Mouse (Mus musculus) heart, adult 2 months (tissue): ENCODE measurements around the gene D730048I06Rik. TPM values are rescaled to one million over a fixed set of nuclear protein-coding genes. Genes with fewer than 3 reads are reported as not detected.
"Not testable (repeated sequence)": the region's sequence is repeated elsewhere in the genome, so short reads cannot be mapped to it uniquely, and the experiment has no call there.

Experiments used
- DNase-seq, 2 experiments: peaks; one replicate each; pipeline ENCODE4 v3.0.0; 2021
- H3K27ac ChIP-seq: fragments of 200-600 bp; 2 replicates; pipeline ENCODE4 v1.8.1; 2022
- H3K27me3 ChIP-seq: fragments of 200-500 bp; 2 replicates; pipeline ENCODE4 v1.6.1; 2012; ENCODE audit warnings: mild to moderate bottlenecking, low read length, inconsistent platforms, mixed read lengths; ENCODE audit not compliant: control insufficient read depth, insufficient read depth
- H3K36me3 ChIP-seq: fragments of 200-500 bp; 2 replicates; pipeline ENCODE4 v1.6.1; 2012; ENCODE audit warnings: low read length, inconsistent platforms; ENCODE audit not compliant: control insufficient read depth, insufficient read depth
- H3K4me1 ChIP-seq: fragments of 200-500 bp; 2 replicates; pipeline ENCODE4 v1.6.1; 2011; ENCODE audit warnings: low read length; ENCODE audit not compliant: control insufficient read depth, insufficient read depth
- H3K4me3 ChIP-seq: fragments of 200-600 bp; 2 replicates; pipeline ENCODE4 v1.8.1; 2022
- H3K79me2 ChIP-seq: fragments of 200-500 bp; replicated peaks from 2 replicates; pipeline ENCODE4 v1.6.1; 2012; ENCODE audit warnings: mild to moderate bottlenecking, inconsistent platforms, low read length, moderate library complexity, mixed read lengths; ENCODE audit not compliant: control insufficient read depth, insufficient read depth
- H3K9ac ChIP-seq: fragments of 200-500 bp; 2 replicates; pipeline ENCODE4 v1.6.1; 2012; ENCODE audit warnings: low read depth, mild to moderate bottlenecking, control low read depth, inconsistent platforms, low read length, mixed read lengths
- CTCF ChIP-seq: fragments of 200-600 bp; IDR thresholded peaks from 2 replicates; pipeline ENCODE4 v1.8.1; 2022; ENCODE audit warnings: antibody characterized with exemption, mild to moderate bottlenecking, moderate library complexity
- EP300 ChIP-seq: fragments of 200-500 bp; IDR thresholded peaks from 2 replicates; pipeline ENCODE4 v1.6.1; 2011; ENCODE audit warnings: low read depth, low read length, control low read depth; ENCODE audit not compliant: insufficient read depth
- POLR2A ChIP-seq: fragments of 200-500 bp; IDR thresholded peaks from 2 replicates; pipeline ENCODE4 v1.6.1; 2011; ENCODE audit warnings: mild to moderate bottlenecking, low read depth, low read length, control low read depth; ENCODE audit not compliant: insufficient read depth
- WGBS: fragments of 180-500 bp; shearing (Covaris S2); methylation state at CpG from one replicate; pipeline ENCODE4 v1.1.7; 2018; 5-methylcytosine and 5-hydroxymethylcytosine counted together
- intact Hi-C: fragments of 180-260 bp; cut with DNase I; formaldehyde crosslinking; loops from one replicate; pipeline ENCODE4 v1.15.1; 2025
- long read RNA-seq: library from polyadenylated mRNA; stranded (forward); transcript quantifications from one replicate; pipeline ENCODE4 v2.0.0, GENCODE M21; 2021
- polyA plus RNA-seq: library from polyadenylated mRNA; depleted of rRNA; stranded (reverse); fragments of >200 nt; gene quantifications from 2 replicates; pipeline ENCODE4 v1.2.3, GENCODE M21; 2012; rRNA removed
- total RNA-seq, 2 experiments: library from RNA; stranded (reverse); gene quantifications; 2 replicates each; pipeline ENCODE4 v1.2.3; 2021

D730048I06Rik gene
- total RNA-seq (not detected), polyA plus RNA-seq (not detected in 2 replicates)
- long read RNA-seq: 0 reads

DNA sequence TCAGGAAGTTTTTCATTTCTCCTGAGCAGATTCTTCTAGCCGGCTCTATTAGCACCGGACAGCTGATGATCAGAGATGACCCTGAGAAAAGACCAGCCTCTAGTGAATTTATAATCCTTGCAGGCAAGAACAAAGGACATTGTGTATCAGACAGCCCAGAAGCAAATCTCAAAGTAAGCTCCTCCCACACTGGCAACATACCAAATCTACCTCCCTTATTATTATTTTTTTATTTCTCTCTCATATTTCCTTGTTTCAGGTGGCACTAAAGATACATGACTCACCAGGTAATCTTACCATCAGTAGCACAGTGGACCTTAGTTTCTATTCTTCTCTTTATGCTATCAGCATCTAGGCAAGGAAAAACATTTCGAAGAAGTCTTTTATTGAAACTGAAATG lies at the start of gene D730048I06Rik, which contains the start of gene Gm27235:
Gene D730048I06Rik, minus strand, starts transcription at position 112 of the 400 bp plus-strand sequence.
Gene Gm27235, minus strand, starts transcription at position 101 of the 400 bp plus-strand sequence.
- Histone ChIP-seq H3K4me1 (no peaks in the 10 kb centered on the region), H3K27ac (no peak within 1 kb of the TSS), H3K4me3 (no peak within 1 kb of the TSS), H3K79me2 (no peaks in the 10 kb centered on the region), H3K36me3 (no peaks in the 10 kb centered on the region), H3K27me3 (no peaks in the 10 kb centered on the region), H3K9ac (no peak within 1 kb of the TSS)
- TF ChIP-seq POLR2A: no peak
- no peak for TF ChIP-seq EP300
- no peak for TF ChIP-seq CTCF
- no peak for DNase-seq
- 74% methylated on average over 3 of the region's 3 CpGs for WGBS
- intact Hi-C loops: no loop called here

DNA sequence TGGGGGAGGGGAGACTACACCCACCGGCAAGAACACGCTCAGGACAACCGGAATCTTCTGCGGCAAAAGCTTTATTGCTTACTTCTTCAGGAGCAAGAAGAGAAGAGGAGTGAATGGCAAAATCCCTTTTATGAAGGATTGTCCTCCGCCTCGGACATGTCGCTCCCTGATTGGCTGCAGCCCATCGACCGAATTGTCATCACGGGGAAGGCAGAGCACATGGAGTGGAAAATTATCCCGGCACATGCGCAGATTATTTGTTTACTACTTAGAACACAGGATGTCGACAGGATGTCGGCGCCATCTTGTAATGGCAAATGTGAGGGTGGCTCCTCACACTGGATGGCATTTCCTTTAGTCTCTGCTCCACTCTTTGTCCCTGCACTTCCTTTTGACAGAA lies 28.0 kb upstream of the D730048I06Rik start:
- H3K79me2 ChIP-seq, H3K36me3 ChIP-seq, H3K4me1 ChIP-seq, intact Hi-C loops, H3K27ac ChIP-seq, H3K9ac ChIP-seq, H3K27me3 ChIP-seq, DNase-seq, H3K4me3 ChIP-seq: not testable (repeated sequence)
- WGBS: 90% methylated on average over 15 of the region's 15 CpGs

DNA sequence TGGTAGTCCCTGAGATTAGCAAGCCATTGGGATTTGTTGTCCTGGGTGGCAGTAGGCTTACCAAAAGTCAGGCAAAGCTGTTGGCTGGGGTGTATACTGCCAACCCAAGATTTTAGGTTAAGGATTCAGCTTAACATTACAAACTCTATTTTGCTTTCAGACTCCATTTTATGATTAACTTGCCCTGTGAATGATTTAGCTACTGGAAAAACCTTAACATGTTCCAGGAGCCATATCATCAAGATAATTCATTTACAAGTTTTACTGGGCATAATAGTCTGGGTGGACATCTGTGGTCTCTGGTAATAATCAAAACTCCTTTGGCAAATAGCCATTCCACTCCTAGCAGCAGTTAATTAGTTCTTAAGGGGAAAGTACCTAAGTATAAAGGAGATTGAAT lies 8.2 kb upstream of the D730048I06Rik start:
- H3K79me2 ChIP-seq: no peaks in the 10 kb centered on the region
- no peak for DNase-seq
- H3K27me3 ChIP-seq: no peaks in the 10 kb centered on the region
- H3K9ac ChIP-seq: no peak overlapping the region
- no peaks in the 10 kb centered on the region for H3K4me1 ChIP-seq
- no peak overlapping the region for H3K27ac ChIP-seq
- no peak overlapping the region for H3K4me3 ChIP-seq
- no peaks in the 10 kb centered on the region for H3K36me3 ChIP-seq
- intact Hi-C loops: no loop called here
- TF ChIP-seq EP300: no peak
- no peak for TF ChIP-seq CTCF
- no peak for TF ChIP-seq POLR2A

- no peak within 1 kb of the TSS for H3K27ac ChIP-seq
- WGBS: 48% methylated on average over 3 of the region's 3 CpGs
- no peaks in the 10 kb centered on the region for H3K79me2 ChIP-seq
- no peak for DNase-seq
- no peaks in the 10 kb centered on the region for H3K36me3 ChIP-seq
- H3K4me1 ChIP-seq: no peaks in the 10 kb centered on the region
- no peaks in the 10 kb centered on the region for H3K27me3 ChIP-seq
- H3K4me3 ChIP-seq: no peak within 1 kb of the TSS
- no peak within 1 kb of the TSS for H3K9ac ChIP-seq
- TF ChIP-seq CTCF (no peak), POLR2A (no peak), EP300 (no peak)
- intact Hi-C loops: no loop called here
These were observed 11.9 kb downstream of the D730048I06Rik start, which contains the start of gene Gm17727 for GRCm38 (mm10) chr9:35778009-35778408. TSS of gene Gm17727 (minus strand) at chr9:35778109.

GRCm38 (mm10) chr9:35756843-35757242 lies 33.1 kb downstream of the D730048I06Rik start:
- Histone ChIP-seq H3K27me3 (no peaks in the 10 kb centered on the region), H3K79me2 (no peaks in the 10 kb centered on the region), H3K27ac (no peak overlapping the region), H3K4me3 (no peak overlapping the region), H3K4me1 (no peaks in the 10 kb centered on the region), H3K9ac (no peak overlapping the region), H3K36me3 (no peaks in the 10 kb centered on the region)
- intact Hi-C loops: no loop called here
- no peak for DNase-seq
- no peak for TF ChIP-seq CTCF
- no peak for TF ChIP-seq EP300
- no peak for TF ChIP-seq POLR2A

DNA sequence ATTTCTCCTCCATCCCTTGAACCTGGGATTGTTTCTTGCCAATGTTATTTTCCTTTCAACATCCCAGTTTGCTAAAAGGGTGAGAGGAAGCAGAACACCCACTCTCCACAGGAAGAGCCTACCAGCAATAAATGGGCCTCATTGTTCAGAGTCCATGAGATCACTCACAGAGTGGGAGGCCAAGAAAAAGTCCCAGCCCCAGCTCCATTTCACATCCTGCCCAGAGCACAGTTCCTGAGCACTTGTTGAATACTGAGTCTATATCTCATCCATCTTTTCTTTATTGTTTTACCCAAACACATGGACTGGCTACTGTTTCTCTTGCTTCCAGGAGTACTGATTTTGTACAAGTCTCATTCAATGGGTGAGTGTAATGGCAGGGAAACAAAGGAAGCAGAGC lies 49.2 kb downstream of the D730048I06Rik start, which contains the start of gene Gm17677:
Gene Gm17677, plus strand, starts transcription at position 301 of the 400 bp plus-strand sequence.
- H3K36me3 ChIP-seq: no peaks in the 10 kb centered on the region
- TF ChIP-seq EP300: no peak
- TF ChIP-seq POLR2A: no peak
- no peak for TF ChIP-seq CTCF
- no peaks in the 10 kb centered on the region for H3K27me3 ChIP-seq
- H3K4me3 ChIP-seq: no peak within 1 kb of the TSS
- no peaks in the 10 kb centered on the region for H3K79me2 ChIP-seq
- intact Hi-C loops: no loop called here
- DNase-seq: no peak
- H3K27ac ChIP-seq: no peak within 1 kb of the TSS
- no peak within 1 kb of the TSS for H3K9ac ChIP-seq
- H3K4me1 ChIP-seq: no peaks in the 10 kb centered on the region

Other genes with a start within 250 kb of the D730048I06Rik start
- not detected for gene Ddx25, start 231.6 kb downstream of the D730048I06Rik start, total RNA-seq
- gene Ddx25, start 231.6 kb downstream of the D730048I06Rik start, polyA plus RNA-seq: 0.04 and 0.06 TPM in 2 replicates
- 1 to 10 TPM; 6.0 to 6.3 TPM for gene Pus3, start 231.5 kb downstream of the D730048I06Rik start, total RNA-seq
- gene Pus3, start 231.5 kb downstream of the D730048I06Rik start, polyA plus RNA-seq: 1.8 and 4.1 TPM in 2 replicates
- not detected for gene Pate2, start 219.8 kb downstream of the D730048I06Rik start, total RNA-seq
- 0.06 TPM in 1 of 2 replicates, not detected in the other for gene Pate2, start 219.8 kb downstream of the D730048I06Rik start, polyA plus RNA-seq
- gene Hyls1, start 219.7 kb downstream of the D730048I06Rik start, total RNA-seq: 1 to 10 TPM; 1.5 to 2.0 TPM
- 0.68 and 1.3 TPM in 2 replicates for gene Hyls1, start 219.7 kb downstream of the D730048I06Rik start, polyA plus RNA-seq
- gene Pate4, start 178.2 kb downstream of the D730048I06Rik start, total RNA-seq: not detected
- not detected in 2 replicates for gene Pate4, start 178.2 kb downstream of the D730048I06Rik start, polyA plus RNA-seq
- not detected for gene Pate3, start 141.9 kb downstream of the D730048I06Rik start, total RNA-seq
- not detected in 2 replicates for gene Pate3, start 141.9 kb downstream of the D730048I06Rik start, polyA plus RNA-seq
- gene Pate1, start 102.7 kb downstream of the D730048I06Rik start, total RNA-seq: not detected
- not detected in 2 replicates for gene Pate1, start 102.7 kb downstream of the D730048I06Rik start, polyA plus RNA-seq
- not detected for gene Gm17677, start 49.1 kb downstream of the D730048I06Rik start, total RNA-seq
- not detected in 2 replicates for gene Gm17677, start 49.1 kb downstream of the D730048I06Rik start, polyA plus RNA-seq
- gene Gm17727, start 12.0 kb downstream of the D730048I06Rik start, total RNA-seq: not detected
- gene Gm17727, start 12.0 kb downstream of the D730048I06Rik start, polyA plus RNA-seq: not detected in 2 replicates
- not detected for gene Gm27235, start within 50 bp of the D730048I06Rik start, total RNA-seq
- gene Gm27235, start within 50 bp of the D730048I06Rik start, polyA plus RNA-seq: not detected in 2 replicates
- gene 9230110F15Rik, start 54.0 kb upstream of the D730048I06Rik start, total RNA-seq: not detected
- not detected in 2 replicates for gene 9230110F15Rik, start 54.0 kb upstream of the D730048I06Rik start, polyA plus RNA-seq
- gene 9230113P08Rik, start 118.3 kb upstream of the D730048I06Rik start, total RNA-seq: not detected
- not detected in 2 replicates for gene 9230113P08Rik, start 118.3 kb upstream of the D730048I06Rik start, polyA plus RNA-seq